Mouse (Mus musculus) hindbrain, embryonic 11.5 days (tissue): ENCODE results near the gene Tmem51. TPM values are rescaled to one million over a fixed set of nuclear protein-coding genes. Genes with fewer than 3 reads are reported as not detected.

Experiments used
- ATAC-seq: fragments of 200-750 bp; cut with Nextera tagmentation; 2 replicates; pipeline ENCODE4 v1.8.0; 2017; ENCODE audit warnings: mild to moderate bottlenecking, moderate TSS enrichment, moderate library complexity; ENCODE audit not compliant: low FRiP score
- DNase-seq: peaks from one replicate; pipeline ENCODE4 v3.0.0-alpha.2; 2015; ENCODE audit warnings: low spot score
- H3K27ac ChIP-seq: fragments of 300-500 bp; sonication (generic); 2 replicates; pipeline ENCODE4 v1.5.1; 2014; ENCODE audit warnings: mild to moderate bottlenecking, low read depth, low read length
- H3K27me3 ChIP-seq: fragments of 300-500 bp; sonication (generic); 2 replicates; pipeline ENCODE4 v1.6.1; 2014; ENCODE audit warnings: mild to moderate bottlenecking, low read length, moderate library complexity, mixed read lengths; ENCODE audit not compliant: control insufficient read depth, insufficient read depth
- H3K36me3 ChIP-seq: fragments of 300-500 bp; sonication (generic); 2 replicates; pipeline ENCODE4 v1.6.1; 2014; ENCODE audit warnings: mild to moderate bottlenecking, low read length, moderate library complexity, mixed read lengths; ENCODE audit not compliant: control insufficient read depth, insufficient read depth
- H3K4me1 ChIP-seq: fragments of 300-500 bp; sonication (generic); replicated peaks from 2 replicates; pipeline ENCODE4 v1.6.1; 2014; ENCODE audit warnings: low read length, mixed read lengths; ENCODE audit not compliant: control insufficient read depth, insufficient read depth
- H3K4me2 ChIP-seq: fragments of 300-500 bp; sonication (generic); replicated peaks from 2 replicates; pipeline ENCODE4 v1.6.1; 2014; ENCODE audit warnings: mild to moderate bottlenecking, low read depth, low read length
- H3K4me3 ChIP-seq: fragments of 300-500 bp; sonication (generic); 2 replicates; pipeline ENCODE4 v1.5.1; 2014; ENCODE audit warnings: low read depth, low read length
- H3K9ac ChIP-seq: fragments of 300-500 bp; sonication (generic); 2 replicates; pipeline ENCODE4 v1.6.1; 2014; ENCODE audit warnings: low read depth, low read length
- H3K9me3 ChIP-seq: fragments of 300-500 bp; sonication (generic); 2 replicates; pipeline ENCODE4 v1.6.1; 2016; ENCODE audit warnings: low read length; ENCODE audit not compliant: control insufficient read depth
- WGBS: fragments of 180-500 bp; shearing (Covaris S2); extraction: QIAGEN DNeasy Blood & Tissue Kit; methylation state at CpG from one replicate; pipeline ENCODE4 v1.1.7; 2014; 5-methylcytosine and 5-hydroxymethylcytosine counted together
- polyA plus RNA-seq: library from polyadenylated mRNA; unstranded; fragments of >200 nt; fragmentation: Nextera tagmentation; extraction: Ambion mirVana; gene quantifications from 2 replicates; pipeline ENCODE4 v1.2.1, GENCODE M21; 2014

The Tmem51 gene
- polyA plus RNA-seq, 1 experiment from 2014 or later: 8.1 TPM

GRCm38 (mm10) chr4:142039662-142040353 lies 44.3 kb downstream of the Tmem51 start:
- Histone ChIP-seq H3K4me3 (no peak overlapping the region), H3K9ac (no peak overlapping the region), H3K27me3 (no peaks in the 10 kb centered on the region), H3K27ac (no peak overlapping the region), H3K4me1 (no peaks in the 10 kb centered on the region; the same call in 1 of the 2 replicates), H3K9me3 (no peaks in the 10 kb centered on the region), H3K4me2 (no peak overlapping the region), H3K36me3 (no peaks in the 10 kb centered on the region)
- DNase-seq (no peak), ATAC-seq (no peak)
- WGBS: 91% methylated on average over 9 of the region's 9 CpGs

- H3K4me3 ChIP-seq: no peak overlapping the region
- WGBS: 60% methylated on average over 4 of the region's 4 CpGs
- H3K36me3 ChIP-seq: no peaks in the 10 kb centered on the region
- H3K9ac ChIP-seq: no peak overlapping the region
- DNase-seq (no peak), ATAC-seq (no peak)
- H3K4me1 ChIP-seq: no peaks in the 10 kb centered on the region; the same call in 1 of the 2 replicates
- no peaks in the 10 kb centered on the region for H3K27me3 ChIP-seq
- no peak overlapping the region for H3K27ac ChIP-seq
- H3K9me3 ChIP-seq: no peaks in the 10 kb centered on the region
- no peak overlapping the region for H3K4me2 ChIP-seq
Measured at GRCm38 (mm10) chr4:142037897-142038296, 46.2 kb downstream of the Tmem51 start.

GRCm38 (mm10) chr4:142028533-142028932 lies 55.6 kb downstream of the Tmem51 start:
- DNase-seq: no peak
- Histone ChIP-seq H3K4me2 (no peak overlapping the region), H3K27me3 (no peaks in the 10 kb centered on the region), H3K36me3 (no peaks in the 10 kb centered on the region), H3K27ac (no peak overlapping the region), H3K9me3 (no peaks in the 10 kb centered on the region), H3K9ac (no peak overlapping the region), H3K4me1 (no peaks in the 10 kb centered on the region), H3K4me3 (no peak overlapping the region)
- WGBS: 91% methylated on average over 13 of the region's 13 CpGs
- no peak for ATAC-seq

GRCm38 (mm10) chr4:142026965-142027364 lies 57.1 kb downstream of the Tmem51 start:
- no peak overlapping the region for H3K27ac ChIP-seq
- 85% methylated on average over 2 of the region's 2 CpGs for whole genome bisulfite sequencing

GRCm38 (mm10) chr4:142024536-142024935 lies 59.6 kb downstream of the Tmem51 start:
- H3K27ac ChIP-seq: no peak overlapping the region
- no peak for ATAC-seq
- no peak overlapping the region for H3K9ac ChIP-seq
- H3K4me2 ChIP-seq: no peak overlapping the region
- WGBS: 85% methylated on average over 2 of the region's 2 CpGs
- no peaks in the 10 kb centered on the region for H3K9me3 ChIP-seq
- H3K4me1 ChIP-seq: no peaks in the 10 kb centered on the region
- H3K4me3 ChIP-seq: no peak overlapping the region
- DNase-seq: no peak
- H3K36me3 ChIP-seq: no peaks in the 10 kb centered on the region
- no peaks in the 10 kb centered on the region for H3K27me3 ChIP-seq

More at GRCm38 (mm10) chr4:142026965-142027364, 57.1 kb downstream of the Tmem51 start:
- Histone ChIP-seq H3K27me3 (no peaks in the 10 kb centered on the region), H3K4me3 (no peak overlapping the region), H3K9ac (no peak overlapping the region), H3K9me3 (no peaks in the 10 kb centered on the region), H3K36me3 (no peaks in the 10 kb centered on the region), H3K4me2 (no peak overlapping the region), H3K4me1 (no peaks in the 10 kb centered on the region)
- ATAC-seq (no peak), DNase-seq (no peak)

- Histone ChIP-seq H3K9me3 (no peaks in the 10 kb centered on the region), H3K36me3 (no peaks in the 10 kb centered on the region), H3K4me3 (no peak overlapping the region), H3K4me2 (no peak overlapping the region), H3K9ac (no peak overlapping the region), H3K27ac (no peak overlapping the region), H3K4me1 (no peaks in the 10 kb centered on the region), H3K27me3 (no peaks in the 10 kb centered on the region)
- WGBS: 86% methylated on average over 4 of the region's 4 CpGs
- DNase-seq (no peak), ATAC-seq (no peak)
Measured at GRCm38 (mm10) chr4:142023166-142023565, 60.9 kb downstream of the Tmem51 start.

GRCm38 (mm10) chr4:142017686-142018085 lies 66.4 kb downstream of the Tmem51 start:
- no peak overlapping the region for H3K4me2 ChIP-seq
- no peak overlapping the region for H3K9ac ChIP-seq
- WGBS: 72% methylated on average over 15 of the region's 15 CpGs
- H3K4me1 ChIP-seq: no peaks in the 10 kb centered on the region; the same call in 1 of the 2 replicates
- no peaks in the 10 kb centered on the region for H3K9me3 ChIP-seq
- H3K27me3 ChIP-seq: peaks cover 7% of the 10 kb centered on the region
- ATAC-seq (peak; percentile 42; the same call in 1 of the 2 replicates), DNase-seq (no peak)
- no peak overlapping the region for H3K4me3 ChIP-seq
- H3K36me3 ChIP-seq: no peaks in the 10 kb centered on the region
- no peak overlapping the region for H3K27ac ChIP-seq

GRCm38 (mm10) chr4:142014659-142015608 lies 69.2 kb downstream of the Tmem51 start, which contains the start of gene Fhad1:
Gene Fhad1 (minus strand): TSS chr4:142015082.
- peak; percentile 86 for ATAC-seq
- under 1% methylated on average over 43 of the region's 46 CpGs for WGBS
- H3K27me3 ChIP-seq: peaks cover 7% of the 10 kb centered on the region

More at GRCm38 (mm10) chr4:142014659-142015608, 69.2 kb downstream of the Tmem51 start, which contains the start of gene Fhad1:
- Histone ChIP-seq H3K4me3 (peak within 1 kb of the TSS; percentile 27), H3K27ac (no peak within 1 kb of the TSS), H3K9ac (peak within 1 kb of the TSS; percentile 8; the same call in 1 of the 2 replicates), H3K9me3 (no peaks in the 10 kb centered on the region), H3K4me1 (no peaks in the 10 kb centered on the region; the same call in 1 of the 2 replicates), H3K4me2 (peak within 1 kb of the TSS; percentile 71), H3K36me3 (no peaks in the 10 kb centered on the region)
- peak; percentile 88 for DNase-seq
